Mouse (Mus musculus) E14TG2a.4 (cell line): ENCODE measurements around the gene Gm47985.
"Not testable (repeated sequence)": the region's sequence is repeated elsewhere in the genome, so short reads cannot be mapped to it uniquely, and the experiment has no call there.

Experiments used
- CTCF ChIP-seq: conservative IDR thresholded peaks from 2 replicates; pipeline ENCODE4 v1.5.1; 2014; ENCODE audit warnings: low read length
- NANOG ChIP-seq: IDR thresholded peaks from 2 replicates; pipeline ENCODE4 v1.6.1; 2014; ENCODE audit warnings: borderline replicate concordance, low read length, mixed read lengths
- POU5F1 ChIP-seq: IDR thresholded peaks from 2 replicates; pipeline ENCODE4 v1.6.1; 2014; ENCODE audit warnings: low read length, borderline replicate concordance

DNA sequence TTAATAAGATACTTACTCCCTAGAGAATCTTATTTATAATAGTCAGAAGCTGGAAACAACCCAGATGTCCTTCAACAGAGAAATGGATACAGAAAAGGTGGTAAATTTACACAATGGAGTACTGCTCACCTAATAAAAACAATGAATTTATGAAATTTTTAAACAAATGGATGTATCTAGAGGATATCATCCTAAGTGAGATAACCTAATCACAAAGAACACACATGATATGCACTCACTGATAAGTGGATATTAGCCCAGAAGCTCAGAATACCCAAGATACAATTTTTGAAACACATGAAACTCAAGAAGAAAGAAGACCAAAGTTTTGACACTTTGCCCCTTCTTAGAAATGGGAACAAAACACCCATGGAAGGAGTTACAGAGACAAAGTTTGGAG lies 26.6 kb downstream of the Gm47985 start:
- not testable (repeated sequence) for TF ChIP-seq CTCF, NANOG, POU5F1
